Mouse (Mus musculus): Measurements from ENCODE around the gene Muc5ac.
"Not testable (repeated sequence)": the region's sequence is repeated elsewhere in the genome, so short reads cannot be mapped to it uniquely, and the experiment has no call there.

The Muc5ac gene

DNA sequence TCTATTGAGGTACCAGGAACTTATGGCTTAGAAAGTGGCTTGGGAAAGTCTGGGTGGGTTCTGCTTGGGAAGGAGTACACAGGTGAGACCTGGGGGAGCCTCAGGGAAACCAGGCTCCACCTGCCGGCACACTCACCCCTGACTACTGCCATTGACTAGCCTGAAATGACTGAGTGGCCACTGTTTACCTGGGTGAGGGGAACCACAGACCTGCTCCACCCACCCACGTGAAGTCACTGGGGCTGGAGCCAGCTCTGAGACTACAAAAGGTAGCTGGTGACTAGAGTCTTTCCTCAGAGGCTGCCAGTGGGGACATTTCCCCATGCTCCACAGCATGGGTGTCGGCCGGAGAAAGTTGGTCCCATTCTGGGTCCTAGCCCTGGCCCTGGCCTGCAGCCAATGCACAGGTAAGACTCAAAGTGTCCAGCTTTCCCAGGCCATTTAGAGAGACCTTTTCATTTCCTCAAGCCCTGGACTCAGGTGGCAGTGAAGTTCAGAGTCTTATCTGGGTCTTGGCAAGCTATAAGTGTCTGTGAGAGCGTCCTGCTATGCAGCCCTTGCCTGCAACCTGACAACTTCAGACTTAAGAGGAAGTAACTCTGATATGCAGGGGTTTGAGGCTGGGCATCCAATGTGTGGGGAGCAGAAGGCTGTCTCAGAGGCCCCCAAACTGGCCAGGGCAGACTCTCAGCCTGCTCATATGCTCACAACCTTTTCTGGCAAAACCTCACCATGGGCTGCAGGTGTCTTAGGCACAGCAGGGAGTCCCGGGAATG lies at the start of gene Muc5ac:
TSS of gene Muc5ac (plus strand) at position 296 of the 776 bp plus-strand sequence.
- in situ Hi-C loops (cut with MseI, MboI): no loop called here

GRCm38 (mm10) chr7:141747451-141748100 lies 41.2 kb upstream of the Muc5ac start:
- in situ Hi-C loops (cut with MseI, MboI): no loop called here

GRCm38 (mm10) chr7:141752513-141752912 lies 36.3 kb upstream of the Muc5ac start:
- in situ Hi-C loops (cut with MseI, MboI): loop anchor here (25.0 kb wide), 1 partner anchor 185 kb away; the partner anchor contains the start of gene Brsk2 (in 2 of the 2)

DNA sequence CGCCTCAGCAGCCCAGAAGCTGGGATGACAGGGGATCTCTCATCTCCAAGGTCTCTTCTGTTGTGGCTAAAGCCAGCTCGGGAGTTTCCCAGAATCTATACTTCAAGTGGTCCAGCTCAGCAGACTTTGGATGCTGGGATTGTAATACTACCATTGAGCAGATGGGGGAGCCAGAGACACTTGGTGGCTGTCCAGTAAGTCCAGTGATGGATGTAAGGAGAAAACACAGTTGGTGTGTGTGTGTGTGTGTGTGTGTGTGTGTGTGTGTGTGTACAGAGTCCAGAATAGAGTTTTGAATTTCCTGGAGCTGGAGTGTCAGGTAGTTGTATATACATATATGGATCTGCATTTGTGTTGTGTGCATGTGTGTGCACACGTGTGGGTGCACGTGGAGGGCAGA lies 32.9 kb upstream of the Muc5ac start:
- in situ Hi-C loops (cut with MseI, MboI): loop anchor here (25.0 kb wide), 1 partner anchor 181 kb away; the partner anchor contains the start of gene Brsk2 (in 2 of the 2)

- in situ Hi-C loops (cut with MseI, MboI): loop anchor here (25.0 kb wide), 1 partner anchor 179 kb away; the partner anchor contains the start of gene Brsk2 (in 2 of the 2)
Observed at GRCm38 (mm10) chr7:141758291-141758690, 30.5 kb upstream of the Muc5ac start.

DNA sequence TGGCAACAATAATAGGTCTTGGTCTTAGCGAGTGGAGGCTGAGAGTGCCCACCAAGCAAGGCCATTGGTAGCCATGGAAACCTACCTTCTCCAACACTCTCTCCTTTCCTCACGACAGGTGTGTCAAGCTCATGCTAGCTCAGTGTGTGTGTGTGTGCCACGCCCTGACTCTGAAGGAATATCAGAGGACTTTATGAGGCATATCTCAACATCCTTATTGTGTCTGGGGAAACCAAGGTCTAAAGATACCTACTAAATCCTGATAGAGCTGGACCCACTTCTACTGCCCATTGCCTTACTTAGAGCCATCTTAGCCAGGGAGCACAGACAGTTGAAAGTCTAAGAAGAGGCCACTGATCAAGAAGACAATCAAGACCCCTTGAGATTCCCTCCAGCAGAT lies 18.3 kb upstream of the Muc5ac start:
- in situ Hi-C loops (cut with MseI, MboI): loop anchor here (25.0 kb wide), 1 partner anchor 167 kb away; the partner anchor contains the start of gene Brsk2 (in 2 of the 2)

- in situ Hi-C loops (cut with MseI, MboI): loop anchor here (25.0 kb wide), 1 partner anchor 166 kb away; the partner anchor contains the start of gene Brsk2 (in 2 of the 2)
Observed at GRCm38 (mm10) chr7:141770988-141771387, 17.8 kb upstream of the Muc5ac start.

DNA sequence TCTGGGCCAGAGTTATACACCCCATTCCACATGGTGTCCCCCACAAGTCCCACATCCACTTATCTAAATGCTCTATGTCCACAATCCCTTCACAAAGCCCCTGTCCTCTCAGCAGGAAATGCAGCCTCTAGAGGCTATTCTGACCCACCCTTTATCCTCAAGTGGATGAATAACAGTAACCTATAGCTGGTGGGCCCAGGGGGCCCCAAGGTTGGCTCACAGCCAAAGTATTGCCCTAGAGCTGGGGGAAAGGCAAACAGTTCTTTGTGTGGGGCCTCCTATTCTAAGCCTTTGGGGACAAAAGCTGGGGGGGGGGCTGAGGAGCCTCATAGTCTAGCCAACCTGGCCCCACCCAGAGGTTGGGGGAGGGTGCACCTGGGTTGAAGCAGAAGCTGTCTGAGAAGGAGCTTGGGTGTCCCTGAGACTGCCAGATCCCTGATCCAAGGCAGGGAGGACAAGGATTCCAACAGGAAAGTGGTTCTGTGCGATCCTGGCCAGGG lies 16.7 kb upstream of the Muc5ac start:
- in situ Hi-C loops (cut with MseI, MboI): loop anchor here (25.0 kb wide), 1 partner anchor 165 kb away; the partner anchor contains the start of gene Brsk2 (in 2 of the 2)

DNA sequence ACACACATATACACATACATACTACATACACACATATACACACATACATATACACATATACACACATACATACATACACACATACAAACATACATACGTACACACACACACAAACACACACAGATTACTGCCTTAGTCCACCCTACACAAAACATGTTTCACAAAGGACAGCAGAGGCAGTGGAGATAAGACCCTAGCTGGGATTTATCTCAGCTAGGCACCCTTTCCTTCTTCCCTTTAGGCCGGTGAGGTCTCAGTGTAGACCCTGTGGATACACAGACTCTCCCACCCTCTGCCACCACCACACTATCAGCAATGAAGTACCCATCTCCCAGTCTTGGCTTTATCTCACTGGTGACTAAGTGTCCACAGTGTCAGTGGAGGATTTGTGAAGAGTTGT lies 13.9 kb upstream of the Muc5ac start:
- in situ Hi-C loops (cut with MseI, MboI): loop anchor here (25.0 kb wide), 1 partner anchor 162 kb away; the partner anchor contains the start of gene Brsk2 (in 2 of the 2)

DNA sequence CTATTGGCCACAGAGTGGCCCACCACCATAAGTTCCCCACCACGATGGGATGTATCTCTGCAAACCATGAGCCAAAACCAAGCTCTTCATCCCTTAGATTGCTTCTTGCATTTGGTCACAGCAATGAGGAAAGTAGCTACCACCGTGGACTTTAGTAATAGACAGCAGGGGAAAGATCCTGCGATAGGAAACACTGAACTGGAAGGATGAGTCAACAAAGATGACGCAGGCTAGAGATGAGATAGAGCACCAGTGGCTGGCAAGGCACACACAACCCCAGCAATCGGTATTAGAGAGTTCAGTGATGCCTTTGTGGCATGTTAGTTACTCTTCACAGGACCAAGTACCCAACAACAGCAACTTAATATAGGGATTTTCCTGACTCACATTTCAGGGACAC lies 12.6 kb upstream of the Muc5ac start:
- in situ Hi-C loops (cut with MseI, MboI): no loop called here

DNA sequence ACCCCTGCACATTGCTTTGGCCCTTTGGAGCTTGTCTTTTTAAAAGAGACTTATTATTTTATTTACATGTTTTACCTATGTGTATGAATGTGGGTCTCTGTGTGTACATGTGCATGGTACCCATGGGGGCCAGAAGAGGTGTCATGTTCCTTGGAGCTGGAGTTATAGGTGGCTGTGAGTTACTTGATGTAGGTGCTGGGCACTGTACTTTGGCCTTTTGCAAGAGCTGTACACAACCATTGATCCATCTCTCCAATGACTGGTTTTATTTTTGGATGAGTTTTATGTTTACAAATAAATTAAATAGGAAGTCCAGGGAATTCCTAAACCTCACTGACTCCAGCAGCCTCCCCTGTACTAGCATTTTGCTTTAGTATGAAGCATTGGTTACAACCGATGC lies 5.5 kb downstream of the Muc5ac start:
- in situ Hi-C loops (cut with MseI, MboI): no loop called here

DNA sequence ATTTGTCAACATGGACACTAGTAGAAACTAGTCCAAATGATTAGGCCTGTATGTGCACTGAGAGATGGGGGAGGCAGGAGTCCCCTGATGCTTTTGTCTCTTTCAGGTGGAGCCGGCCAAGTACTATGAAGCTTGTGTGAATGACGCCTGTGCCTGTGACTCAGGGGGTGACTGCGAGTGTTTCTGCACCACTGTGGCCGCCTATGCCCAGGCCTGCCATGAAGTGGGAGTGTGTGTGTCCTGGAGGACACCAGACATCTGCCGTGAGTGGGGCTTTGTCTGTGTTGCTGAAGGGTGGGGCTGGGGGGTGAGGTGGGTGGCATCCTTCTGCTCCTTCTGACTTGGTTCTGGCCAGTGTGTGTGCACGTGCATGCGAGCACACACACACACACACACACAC lies 14.4 kb downstream of the Muc5ac start:
- in situ Hi-C loops (cut with MseI, MboI): no loop called here

DNA sequence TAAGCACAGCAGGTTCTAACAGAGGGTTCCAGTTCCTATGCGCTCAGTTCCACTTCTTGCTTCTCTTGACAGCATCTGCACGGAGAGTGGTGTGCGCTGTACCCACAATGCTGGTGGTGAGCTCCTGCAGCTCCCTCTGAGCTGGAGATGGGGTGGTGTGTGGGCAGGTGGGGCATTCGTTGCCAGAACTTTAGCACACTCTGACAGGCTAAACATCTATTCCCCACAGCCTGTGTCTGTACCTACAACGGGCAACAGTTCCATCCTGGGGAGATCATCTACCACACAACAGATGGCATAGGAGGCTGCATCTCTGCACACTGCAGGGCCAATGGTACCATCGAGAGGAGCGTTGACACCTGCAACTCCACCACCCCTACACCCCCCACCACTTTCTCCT lies 16.6 kb downstream of the Muc5ac start:
- in situ Hi-C loops (cut with MseI, MboI): no loop called here

DNA sequence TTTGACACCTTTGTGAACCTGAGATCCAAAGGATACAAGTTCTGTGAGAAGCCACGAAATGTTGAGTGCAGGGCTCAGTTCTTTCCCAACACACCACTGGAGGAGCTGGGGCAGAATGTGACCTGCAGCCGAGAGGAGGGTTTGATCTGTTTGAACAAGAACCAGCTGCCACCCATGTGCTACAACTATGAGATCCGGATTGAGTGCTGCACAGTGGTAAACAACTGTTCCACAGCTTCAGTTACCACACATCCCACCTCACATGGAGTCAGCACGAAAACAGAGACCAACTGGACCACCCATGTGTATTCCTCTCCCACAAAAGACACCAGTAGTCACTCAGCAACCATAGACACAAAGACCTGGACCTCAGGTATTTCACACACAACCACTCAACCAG lies 19.1 kb downstream of the Muc5ac start:
- in situ Hi-C loops (cut with MseI, MboI): not testable (repeated sequence)

GRCm38 (mm10) chr7:141809933-141810332 lies 21.2 kb downstream of the Muc5ac start:
- in situ Hi-C loops (cut with MseI, MboI): not testable (repeated sequence)

DNA sequence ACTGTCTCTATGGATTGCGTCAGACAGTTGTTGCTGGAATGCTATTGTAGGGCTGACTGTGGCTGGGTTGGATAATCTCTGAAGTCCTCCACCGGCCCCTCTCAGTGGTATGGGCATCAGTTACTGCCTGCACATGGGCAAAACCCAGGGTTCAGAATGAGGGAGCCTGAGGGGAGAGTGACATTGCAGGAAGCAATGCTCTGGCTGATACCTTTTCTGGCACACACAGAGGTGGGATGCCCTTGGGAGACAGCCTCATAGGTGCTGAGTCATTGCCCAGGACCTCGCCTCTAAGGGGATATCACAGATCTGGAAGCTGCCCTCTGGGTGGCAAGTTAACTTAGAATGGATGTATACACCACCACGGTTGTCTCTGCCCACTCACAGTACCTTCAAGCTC lies 24.5 kb downstream of the Muc5ac start:
- in situ Hi-C loops (cut with MseI, MboI): no loop called here

- in situ Hi-C loops (cut with MseI, MboI): no loop called here
Observed at GRCm38 (mm10) chr7:141815361-141815760, 26.6 kb downstream of the Muc5ac start.

DNA sequence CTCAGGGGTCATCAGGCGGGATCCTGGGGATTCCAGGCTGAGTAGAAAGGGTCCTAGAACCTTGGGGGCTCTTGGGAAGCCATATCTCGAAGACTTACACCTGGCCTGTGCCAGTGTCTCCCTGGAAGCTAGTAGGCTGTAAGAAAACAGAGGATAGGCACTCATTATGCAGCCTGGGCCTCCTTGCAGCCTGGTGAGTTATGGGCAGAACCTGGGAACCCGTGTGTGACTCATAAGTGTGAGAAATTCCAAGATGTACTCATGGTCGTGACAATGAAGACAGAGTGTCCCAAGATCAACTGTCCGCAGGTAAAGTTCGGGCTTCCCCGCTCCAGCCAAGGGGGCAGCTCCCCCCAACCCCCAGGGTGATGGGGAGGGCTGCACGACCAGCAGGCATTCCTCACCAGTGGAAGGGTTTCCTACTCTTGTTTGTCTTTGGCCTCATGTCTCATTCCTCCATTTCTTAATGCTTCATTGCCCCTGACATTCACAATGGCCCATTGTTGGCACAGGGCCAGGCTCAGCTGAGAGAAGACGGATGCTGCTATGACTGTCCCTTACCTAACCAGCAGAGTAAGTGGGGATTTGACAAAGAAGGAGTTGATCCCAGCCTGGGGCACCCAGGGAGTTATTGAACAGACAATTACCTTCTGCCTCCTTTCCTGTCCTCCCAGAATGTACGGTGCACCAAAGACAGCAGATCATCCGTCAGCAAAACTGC lies 28.7 kb downstream of the Muc5ac start:
- in situ Hi-C loops (cut with MseI, MboI): no loop called here

DNA sequence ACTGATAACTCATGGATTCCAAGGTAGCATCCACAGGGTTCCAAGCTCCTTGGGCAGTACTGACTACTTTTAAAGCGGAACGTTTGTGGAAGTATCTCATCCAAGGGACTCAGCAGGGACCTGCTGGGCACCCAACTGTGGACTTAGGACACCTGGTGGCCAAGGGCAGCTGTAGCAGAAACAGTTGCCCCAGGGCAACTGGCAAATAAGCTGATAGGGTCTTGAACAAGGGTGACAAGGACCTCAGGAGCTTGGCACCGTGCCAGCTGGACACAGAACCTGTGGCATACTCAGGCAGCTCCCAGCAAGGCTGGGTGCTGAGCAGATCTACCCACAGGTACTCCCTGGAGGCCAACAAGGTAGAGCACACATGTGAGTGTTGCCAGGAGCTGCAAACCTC lies 29.5 kb downstream of the Muc5ac start:
- in situ Hi-C loops (cut with MseI, MboI): no loop called here

DNA sequence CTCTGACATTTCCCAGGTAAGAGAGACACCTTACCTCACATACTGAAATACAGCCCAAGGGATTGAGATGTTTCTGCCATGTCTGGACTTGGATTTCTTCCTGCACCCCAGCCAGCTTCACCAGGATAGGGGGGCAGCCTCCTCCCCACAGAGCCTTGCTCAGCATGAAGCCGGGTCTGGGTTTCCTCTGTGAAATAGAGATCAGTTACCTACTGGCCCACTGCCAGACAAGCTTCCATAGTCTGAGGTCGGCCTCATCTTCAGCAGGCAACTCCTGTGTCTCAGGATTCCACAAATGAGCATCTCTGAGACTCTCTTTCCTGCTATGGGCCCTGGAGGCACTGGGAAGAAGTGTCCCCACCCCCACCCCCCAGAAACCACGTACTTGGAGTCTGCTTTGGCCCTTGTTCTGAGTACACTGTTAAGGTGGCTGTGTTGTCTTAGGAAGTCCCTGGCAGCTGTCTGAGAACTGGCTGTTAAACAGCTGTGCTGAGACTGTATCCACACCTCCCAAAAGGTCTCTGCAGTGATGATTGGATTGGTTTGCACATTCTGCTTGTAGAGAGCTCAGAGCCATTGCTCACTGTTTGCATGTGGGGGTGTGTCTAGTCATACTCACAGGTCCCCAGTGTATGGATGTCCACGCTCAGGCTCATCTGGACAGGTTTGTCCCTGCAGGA lies 34.0 kb downstream of the Muc5ac start:
- in situ Hi-C loops (cut with MseI, MboI): no loop called here

DNA sequence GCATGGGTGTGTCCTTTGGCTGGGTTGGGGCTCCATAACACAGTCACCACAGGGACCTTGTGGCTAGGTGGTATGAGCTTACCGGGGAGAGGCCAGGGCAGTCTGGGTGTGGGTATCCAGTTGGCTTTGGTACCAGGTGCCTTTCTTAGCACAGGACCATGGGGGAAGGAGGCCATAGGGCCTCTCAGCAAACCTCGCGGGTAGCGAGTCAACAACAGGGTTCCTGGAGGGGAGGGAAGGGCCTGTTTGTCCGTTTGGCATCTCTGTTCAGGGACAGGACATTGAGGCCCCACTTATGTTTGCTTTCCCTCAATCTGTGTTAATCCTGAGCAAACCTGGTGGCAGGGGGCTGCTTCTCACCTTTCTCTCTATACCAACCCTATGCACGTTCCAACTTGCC lies 34.9 kb downstream of the Muc5ac start:
- in situ Hi-C loops (cut with MseI, MboI): no loop called here
